Mouse (Mus musculus) large intestine, adult 2 months (tissue): ENCODE measurements at regions not wholly inside any gene's neighbourhood (a gene's known extent, or its start where the extent isn't known, plus 50 kb on each side); places are given as distances from the start of the nearest gene placed in this dataset.

Experiments
- DNase-seq: peaks from one replicate; pipeline ENCODE4 v3.0.0-alpha.2; 2012; ENCODE audit warnings: low read depth, low spot score
- WGBS: fragments of 180-500 bp; shearing (Covaris S2); methylation state at CpG from one replicate; pipeline ENCODE4 v1.1.7; 2018; 5-methylcytosine and 5-hydroxymethylcytosine counted together

DNA sequence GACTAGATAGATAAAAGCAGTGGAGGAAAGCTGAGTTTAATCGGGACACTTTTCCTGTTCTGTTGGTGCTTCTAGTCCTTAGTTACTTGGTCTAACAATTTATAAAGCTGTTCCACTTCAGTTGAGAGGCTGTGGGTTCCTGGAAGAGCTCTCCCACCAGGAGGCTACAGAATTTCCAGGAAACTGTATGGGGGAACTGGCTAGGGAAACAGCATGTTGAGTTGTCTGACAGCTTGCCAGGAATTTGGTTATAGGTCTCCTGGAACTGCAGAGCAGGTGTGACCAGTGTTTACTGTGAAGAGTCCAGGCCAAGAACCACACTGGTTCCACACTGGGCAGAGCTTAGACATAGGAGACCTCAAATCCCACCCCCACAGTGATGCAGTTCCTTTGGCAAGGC lies 65.0 kb upstream of the Pik3cg start:
- WGBS: 92% methylated on average over 1 of the region's 1 CpGs
- no peak for DNase-seq

DNA sequence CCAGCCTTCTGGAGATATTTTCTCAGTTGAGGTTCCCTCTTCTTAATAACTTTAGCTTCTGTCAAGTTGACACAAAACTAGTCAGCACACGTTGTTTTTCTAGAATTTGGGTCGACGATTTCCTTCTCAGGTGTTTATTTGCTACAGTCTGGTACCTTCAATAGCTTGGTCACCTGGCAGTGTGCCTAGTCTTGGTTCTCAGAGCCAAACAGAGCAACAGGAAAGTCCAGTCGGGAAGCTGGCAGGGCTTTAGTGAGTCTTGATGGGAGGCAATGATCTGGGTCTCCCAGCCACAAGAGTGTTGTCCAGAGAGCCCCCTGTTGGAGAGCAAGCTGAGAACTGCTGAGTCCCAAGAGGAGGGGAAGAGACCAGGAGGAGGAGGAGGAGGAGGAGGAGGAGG lies 71.4 kb upstream of the Pik3cg start:
- no peak for DNase-seq
- 31% methylated on average over 4 of the region's 4 CpGs for WGBS

DNA sequence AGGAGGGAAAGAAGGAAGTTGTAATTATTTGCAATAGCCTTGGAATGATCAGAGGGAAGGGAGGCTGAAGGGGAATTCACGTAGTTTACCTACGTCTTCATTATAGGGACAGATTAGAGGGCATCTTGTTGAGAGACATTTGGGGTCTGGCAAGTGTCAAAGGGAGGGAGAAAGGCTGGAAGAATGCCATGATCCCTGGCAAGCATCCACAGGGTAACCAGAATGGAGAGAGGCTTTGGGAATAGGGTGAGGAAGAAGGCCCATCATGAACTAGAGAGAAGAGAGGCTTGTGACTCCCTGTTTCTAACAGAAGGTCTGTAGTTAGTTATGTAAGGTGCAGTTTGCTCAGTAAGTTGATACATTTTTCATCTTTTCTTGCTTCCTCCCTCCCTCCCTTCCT lies 71.8 kb upstream of the Pik3cg start:
- WGBS: 45% methylated on average over 2 of the region's 2 CpGs
- no peak for DNase-seq

DNA sequence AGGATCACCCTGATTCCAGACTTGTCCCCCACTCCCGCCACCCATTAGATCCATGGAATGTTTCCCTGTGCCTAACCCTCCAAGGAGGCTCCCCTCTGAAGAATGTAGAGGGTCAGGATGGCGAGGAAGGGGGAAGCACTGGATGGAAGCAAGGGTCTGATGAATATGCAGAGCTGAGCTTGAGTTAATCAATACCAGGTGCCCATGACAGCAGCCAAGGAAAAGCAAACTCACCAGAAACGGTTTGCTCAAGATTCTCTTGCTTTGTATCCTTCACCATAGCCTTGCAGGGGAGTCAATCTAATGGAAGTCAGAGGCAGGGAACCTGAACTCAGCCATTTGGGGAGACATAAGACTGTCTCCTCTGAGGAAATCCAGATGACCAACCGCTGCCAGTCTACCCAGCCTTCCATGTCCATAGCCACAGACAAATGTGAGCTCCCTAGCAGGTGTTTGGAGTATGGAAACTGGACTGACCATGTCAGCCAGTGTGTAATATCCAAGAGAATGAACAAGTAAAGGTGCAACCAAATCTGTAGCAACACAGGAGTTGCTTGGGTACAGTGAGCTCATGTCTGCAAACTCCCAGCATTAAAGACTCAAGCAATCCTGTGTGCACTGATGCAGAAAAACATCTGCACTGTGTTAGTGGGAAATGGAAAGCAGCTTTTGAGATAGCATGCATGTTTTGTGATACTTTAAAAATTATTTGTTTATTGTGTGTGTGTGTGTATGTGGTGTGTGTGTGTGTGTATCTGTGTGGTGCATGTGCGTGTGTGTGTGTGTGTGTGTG lies 74.1 kb upstream of the Pik3cg start:
- 62% methylated on average over 5 of the region's 5 CpGs for WGBS

DNA sequence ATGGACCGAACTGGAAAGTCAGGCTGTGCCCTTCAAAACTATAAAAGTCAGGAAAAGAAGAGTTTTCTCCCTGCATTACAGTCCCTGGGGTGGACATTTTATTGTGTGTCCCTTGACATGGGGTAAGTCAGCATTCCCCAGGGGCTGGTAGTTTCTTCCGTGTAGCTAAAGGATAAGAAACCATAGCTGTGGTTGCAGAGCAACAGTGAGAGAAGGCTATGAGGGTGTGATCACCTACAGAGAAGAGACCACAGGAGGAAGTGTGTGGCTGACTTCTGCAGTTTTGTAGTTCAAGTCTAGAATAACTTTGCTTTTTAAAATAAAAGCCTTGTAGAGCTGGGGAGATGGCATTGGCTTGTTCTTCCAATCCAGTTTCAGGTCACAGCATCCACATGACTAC lies 76.6 kb upstream of the Pik3cg start:
- DNase-seq: no peak

More for the DNA sequence above, 74.1 kb upstream of the Pik3cg start:
- no peak for DNase-seq

DNA sequence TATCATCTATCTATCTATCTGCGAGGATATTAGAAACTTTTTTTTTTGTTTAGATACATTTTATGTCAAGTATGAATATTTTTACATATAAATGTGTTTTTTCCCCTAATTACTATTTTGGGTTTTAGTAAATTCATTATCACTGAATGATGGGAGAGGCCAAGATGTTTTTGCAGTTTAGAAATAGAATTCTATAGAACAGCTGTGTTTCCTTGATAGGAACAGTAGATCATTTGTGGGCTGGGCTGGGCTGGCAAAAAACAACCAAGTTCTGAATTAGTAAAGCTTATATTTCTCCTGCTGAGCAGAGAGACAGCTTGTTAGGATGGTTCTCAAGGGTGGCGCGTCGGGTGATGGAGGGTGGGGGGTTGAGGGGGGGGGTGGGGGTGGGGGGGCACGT lies 78.2 kb upstream of the Pik3cg start:
- no peak for DNase-seq
- 62% methylated on average over 2 of the region's 5 CpGs for WGBS

More for the DNA sequence above, 76.6 kb upstream of the Pik3cg start:
- WGBS: 24% methylated on average over 2 of the region's 2 CpGs

DNA sequence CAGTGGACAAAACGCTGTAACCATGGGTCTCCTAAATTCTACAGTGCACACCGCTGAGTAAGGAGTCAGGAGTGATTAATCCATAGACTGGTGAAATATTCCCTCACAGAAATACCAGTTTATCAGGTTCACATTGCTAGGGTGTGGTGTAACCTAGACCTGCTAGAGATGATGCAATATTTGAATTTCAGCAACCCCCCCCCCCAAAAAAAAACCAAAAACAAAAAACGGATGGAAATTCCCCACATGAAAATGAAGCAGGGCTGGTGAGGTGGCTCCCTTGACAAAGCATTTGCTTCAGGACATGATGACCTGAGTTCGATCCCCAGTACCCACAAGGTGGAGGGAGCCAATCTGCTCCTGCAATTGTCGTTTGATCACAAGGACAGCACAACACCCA lies 82.7 kb upstream of the Pik3cg start:
- DNase-seq: no peak
- 54% methylated on average over 5 of the region's 5 CpGs for WGBS

DNA sequence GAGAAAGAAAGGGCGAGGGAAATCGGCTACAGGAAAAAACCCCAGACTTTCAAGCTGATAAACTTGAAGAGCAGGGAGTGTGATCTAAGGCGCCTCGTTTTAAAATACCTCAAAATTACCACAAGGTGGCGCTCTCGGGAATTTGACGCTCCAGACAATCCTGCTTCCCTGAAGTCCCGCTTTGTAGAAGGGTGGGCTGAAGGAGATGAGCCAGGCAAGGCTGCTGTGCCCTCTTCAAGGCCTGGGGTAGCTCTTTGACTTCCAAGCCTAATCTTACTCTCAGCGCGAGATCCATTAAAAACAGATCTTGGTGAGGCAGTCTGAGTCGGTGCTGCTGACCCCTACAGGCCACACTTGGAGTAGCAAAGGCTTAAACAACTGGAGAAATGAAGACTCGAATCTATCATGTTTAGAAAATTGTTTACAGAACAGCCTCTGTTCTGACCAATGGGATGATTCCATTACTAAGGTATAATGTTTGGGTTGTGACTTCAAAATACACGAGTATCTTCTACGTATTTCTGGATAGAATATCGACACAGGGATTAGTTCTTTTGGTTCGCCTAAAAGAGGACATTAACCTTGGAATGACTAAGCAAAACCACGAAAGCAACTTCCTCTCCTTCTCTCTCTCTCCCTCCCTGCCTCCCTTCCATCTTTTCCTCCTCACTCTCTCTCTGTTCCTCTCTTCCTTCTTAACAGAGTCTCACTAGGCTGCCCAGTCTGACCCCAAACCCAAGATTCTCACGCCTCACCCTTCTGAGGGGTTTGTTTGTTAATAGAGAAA lies 83.7 kb upstream of the Pik3cg start:
- WGBS: 19% methylated on average over 18 of the region's 18 CpGs
- DNase-seq: peak; percentile 58

DNA sequence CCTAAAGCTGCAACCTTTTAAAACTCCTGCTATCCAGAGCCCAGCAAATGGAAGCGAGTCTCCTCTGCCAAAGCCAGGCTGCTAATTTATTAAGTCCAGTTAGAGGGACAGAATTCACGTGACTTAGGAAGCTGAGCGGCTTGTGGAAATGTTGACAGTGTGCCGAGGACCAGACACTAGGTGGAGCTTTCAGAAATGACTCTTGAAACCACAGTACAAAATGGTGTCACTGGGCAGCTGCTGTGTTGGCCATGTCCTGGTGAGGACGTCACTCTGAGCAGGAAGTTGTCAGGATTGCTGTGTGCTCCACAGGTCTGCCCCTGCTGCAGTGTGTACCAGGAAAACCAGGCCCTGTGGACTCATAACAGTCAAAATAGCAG lies 84.3 kb upstream of the Pik3cg start:
- DNase-seq: no peak
- WGBS: 58% methylated on average over 5 of the region's 5 CpGs

DNA sequence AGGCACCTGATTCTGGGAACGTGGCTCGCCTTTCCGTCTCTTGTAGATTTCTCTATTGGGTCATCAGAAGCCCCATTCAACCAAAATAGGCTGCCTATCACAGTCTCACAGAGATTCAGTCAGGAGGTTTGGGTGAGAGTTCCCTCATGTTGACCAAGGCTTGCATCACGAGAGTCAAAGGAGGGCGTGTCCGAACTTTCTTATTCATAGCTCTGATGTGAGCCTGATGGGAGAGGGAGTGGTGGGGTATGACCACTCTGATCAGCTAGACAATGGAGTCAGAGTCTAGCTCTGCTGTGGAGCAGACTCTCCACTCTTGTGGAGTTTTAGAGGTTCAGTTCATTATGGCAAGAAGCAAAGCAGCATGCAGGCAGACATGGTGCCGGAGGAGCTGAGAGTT lies 81.1 kb upstream of the Ccdc71l start:
- 85% methylated on average over 7 of the region's 7 CpGs for WGBS
- DNase-seq: no peak

DNA sequence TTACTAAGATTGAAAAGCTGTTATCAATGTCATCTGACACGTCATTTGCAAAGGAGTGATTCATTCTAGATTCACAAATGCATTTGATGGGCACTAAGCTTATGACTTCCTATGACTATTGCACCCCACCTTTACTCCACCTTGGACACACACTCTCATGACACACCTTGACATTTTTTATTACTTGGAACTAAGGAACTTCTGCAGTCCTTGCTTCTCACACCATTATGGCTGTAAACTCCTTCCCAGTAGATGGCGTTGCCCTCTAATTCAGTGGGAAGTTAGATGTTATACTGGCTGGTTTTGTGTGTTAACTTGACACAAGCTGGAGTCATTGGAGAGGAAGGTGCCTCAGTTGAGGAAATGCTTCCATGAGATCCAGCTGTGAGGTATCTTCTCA lies 78.8 kb upstream of the Ccdc71l start:
- peak; percentile 76 for DNase-seq
- 32% methylated on average over 2 of the region's 2 CpGs for WGBS

DNA sequence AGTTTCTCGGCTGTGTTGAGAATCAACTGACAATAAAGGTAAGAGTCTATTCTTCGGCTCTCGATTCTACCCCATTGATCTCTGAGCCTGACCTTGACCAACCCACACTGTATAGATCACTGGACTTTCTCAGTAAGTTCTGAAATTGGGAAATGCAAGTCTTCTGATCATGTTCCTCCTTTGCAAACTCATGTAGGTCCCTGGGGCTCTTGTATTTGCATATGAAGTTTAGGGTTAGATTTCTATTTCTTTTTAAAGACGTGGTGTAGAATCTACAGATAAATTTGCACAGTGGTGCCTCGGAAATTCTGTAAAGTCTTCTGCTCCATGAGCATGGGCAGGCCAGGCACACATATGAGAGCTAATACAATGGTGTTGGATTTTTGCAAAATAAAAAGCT lies 72.8 kb upstream of the Ccdc71l start:
- DNase-seq: no peak
- 90% methylated on average over 5 of the region's 5 CpGs for WGBS

DNA sequence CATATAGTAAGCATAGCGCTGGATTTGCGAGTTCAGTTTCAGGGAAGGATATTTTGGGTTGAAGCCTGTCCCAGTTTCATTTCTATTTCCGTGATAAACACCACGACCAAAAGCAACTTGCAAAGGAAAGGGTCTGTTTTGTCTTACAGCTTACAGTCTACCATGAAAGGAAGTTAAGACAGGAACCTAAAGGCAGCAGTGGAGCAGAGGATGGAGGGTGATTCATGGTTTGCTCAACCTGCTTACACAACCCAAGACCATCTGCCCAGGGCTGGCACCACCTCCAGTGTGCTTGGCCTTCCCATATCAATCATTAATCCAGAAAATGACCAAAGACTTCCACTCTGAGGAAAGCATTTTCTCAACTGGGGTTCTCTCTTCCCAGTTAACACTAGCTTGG lies 72.2 kb upstream of the Ccdc71l start:
- DNase-seq: no peak
- WGBS: 80% methylated on average over 4 of the region's 4 CpGs

DNA sequence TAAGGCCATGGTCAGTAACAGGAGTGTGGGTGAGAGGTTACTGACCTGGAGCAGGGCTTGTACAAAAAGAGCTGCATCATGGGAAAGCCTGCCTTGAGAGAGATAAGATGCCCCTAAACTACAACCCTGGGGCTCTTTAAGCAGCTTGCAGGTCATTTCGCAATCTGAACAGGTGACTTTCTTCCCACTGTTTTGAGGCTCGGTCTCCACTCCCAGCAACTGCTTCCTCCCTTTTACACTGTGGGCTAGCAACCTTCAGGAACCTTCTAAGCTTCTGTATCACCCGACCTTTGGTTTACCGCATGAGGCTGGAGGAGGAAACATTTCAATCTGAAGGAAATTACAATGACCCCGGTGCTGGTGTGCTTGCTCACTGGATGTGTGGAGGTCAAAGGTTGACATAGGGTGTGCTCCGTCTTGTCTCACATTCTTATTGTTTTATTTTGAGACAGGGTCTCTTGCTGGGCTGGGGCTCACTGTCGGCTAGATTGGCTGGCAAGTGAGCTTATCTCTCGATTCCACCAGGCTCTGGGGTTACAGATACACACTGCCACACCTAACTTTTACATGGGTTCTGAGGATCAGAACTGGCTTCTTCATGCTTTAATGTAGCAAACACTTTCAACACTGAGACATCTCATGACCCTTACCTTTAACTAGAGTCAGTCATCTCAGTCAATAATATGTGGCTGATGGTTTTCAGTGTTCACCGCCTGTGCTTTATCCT lies 71.1 kb upstream of the Ccdc71l start:
- 31% methylated on average over 9 of the region's 9 CpGs for WGBS

DNA sequence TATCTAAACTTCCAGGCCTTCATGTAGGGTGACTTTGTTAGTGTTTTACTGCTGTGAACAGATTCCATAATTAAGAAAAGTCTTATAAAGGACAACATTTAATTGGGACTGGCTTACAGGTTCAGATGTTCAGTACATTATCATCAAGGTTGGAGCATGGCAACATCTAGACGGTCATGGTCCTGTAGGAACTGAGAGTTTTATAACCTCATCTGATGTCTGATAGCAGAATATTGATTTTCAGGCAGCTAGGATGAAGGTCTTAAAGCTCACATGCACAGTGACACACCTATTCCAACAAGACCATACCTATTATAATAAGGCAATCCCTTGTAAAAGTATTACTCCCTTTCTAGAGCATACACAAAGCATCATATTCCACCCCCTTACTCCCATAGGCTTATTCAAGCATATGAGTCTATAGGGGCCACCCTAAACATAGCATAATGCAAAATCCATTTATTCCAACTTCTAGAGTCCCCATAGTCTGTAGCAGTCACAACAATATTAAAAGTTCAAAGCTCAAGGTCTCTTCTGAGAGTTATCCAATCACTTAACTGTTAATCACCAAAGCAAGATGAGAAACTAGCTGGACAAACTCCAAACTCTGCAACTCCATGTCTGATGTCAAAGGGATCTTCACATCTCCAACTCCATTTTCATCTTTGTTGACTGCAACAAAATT lies 63.3 kb upstream of the Ccdc71l start:
- no peak for DNase-seq
- WGBS: 79% methylated on average over 1 of the region's 1 CpGs

More for the DNA sequence above, 71.1 kb upstream of the Ccdc71l start:
- DNase-seq: peak; percentile 72
